Mouse (Mus musculus) neural tube, embryonic 13.5 days (tissue): ENCODE measurements around the gene Tmc5. TPM values are rescaled to one million over a fixed set of nuclear protein-coding genes. Genes with fewer than 3 reads are reported as not detected.

ENCODE experiments used
- ATAC-seq: fragments of 200-750 bp; cut with Nextera tagmentation; 2 replicates; pipeline ENCODE4 v1.8.0; 2017; ENCODE audit warnings: low read depth, mild to moderate bottlenecking, moderate TSS enrichment, moderate library complexity
- H3K27ac ChIP-seq: fragments of 300-500 bp; sonication (generic); replicated peaks from 2 replicates; pipeline ENCODE4 v1.5.1; 2015; ENCODE audit warnings: moderate library complexity, mild to moderate bottlenecking, inconsistent platforms
- H3K27me3 ChIP-seq: fragments of 300-500 bp; sonication (generic); 2 replicates; pipeline ENCODE4 v1.6.1; 2015; ENCODE audit warnings: mild to moderate bottlenecking, inconsistent platforms
- H3K36me3 ChIP-seq: fragments of 300-500 bp; sonication (generic); 2 replicates; pipeline ENCODE4 v1.6.1; 2015; ENCODE audit warnings: mild to moderate bottlenecking, inconsistent platforms
- H3K4me1 ChIP-seq: fragments of 300-500 bp; sonication (generic); replicated peaks from 2 replicates; pipeline ENCODE4 v1.6.1; 2015; ENCODE audit warnings: inconsistent platforms
- H3K4me2 ChIP-seq: fragments of 300-500 bp; sonication (generic); 2 replicates; pipeline ENCODE4 v1.6.1; 2015; ENCODE audit warnings: inconsistent platforms, mild to moderate bottlenecking, moderate library complexity
- H3K4me3 ChIP-seq: fragments of 300-500 bp; sonication (generic); 2 replicates; pipeline ENCODE4 v1.5.1; 2015; ENCODE audit warnings: mild to moderate bottlenecking, inconsistent platforms
- H3K9ac ChIP-seq: fragments of 300-500 bp; sonication (generic); 2 replicates; pipeline ENCODE4 v1.6.1; 2015; ENCODE audit warnings: moderate library complexity, mild to moderate bottlenecking, inconsistent platforms
- H3K9me3 ChIP-seq: fragments of 300-500 bp; sonication (generic); 2 replicates; pipeline ENCODE4 v1.6.1; 2016; ENCODE audit warnings: inconsistent platforms
- WGBS: fragments of 180-500 bp; shearing (Covaris S2); methylation state at CpG from one replicate; pipeline ENCODE4 v1.1.7; 2015; 5-methylcytosine and 5-hydroxymethylcytosine counted together
- polyA plus RNA-seq: library from polyadenylated mRNA; unstranded; fragments of >200 nt; fragmentation: Nextera tagmentation; extraction: Ambion mirVana; gene quantifications from 2 replicates; pipeline ENCODE4 v1.2.1, GENCODE M21; 2015

Gene Tmc5
- polyA plus RNA-seq, 1 experiment from 2014 or later = 0.18 TPM

GRCm38 (mm10) chr7:118585856-118586255 is 11.2 kb upstream of the Tmc5 start:
- Histone ChIP-seq H3K4me1 (peaks cover 14% of the 10 kb centered on the region), H3K9ac (no peak overlapping the region), H3K9me3 (no peaks in the 10 kb centered on the region), H3K27ac (no peak overlapping the region), H3K4me3 (no peak overlapping the region), H3K36me3 (no peaks in the 10 kb centered on the region), H3K27me3 (no peaks in the 10 kb centered on the region), H3K4me2 (no peak overlapping the region)
- no peak for ATAC-seq
- 66% methylated on average over 6 of the region's 6 CpGs for WGBS

GRCm38 (mm10) chr7:118590726-118591305 is 6.3 kb upstream of the Tmc5 start:
- H3K4me1 ChIP-seq = peaks cover 40% of the 10 kb centered on the region
- H3K9ac ChIP-seq = no peak overlapping the region
- H3K36me3 ChIP-seq = no peaks in the 10 kb centered on the region
- no peak overlapping the region for H3K4me2 ChIP-seq
- no peaks in the 10 kb centered on the region for H3K9me3 ChIP-seq
- no peak for ATAC-seq
- H3K27me3 ChIP-seq = no peaks in the 10 kb centered on the region
- H3K4me3 ChIP-seq = no peak overlapping the region
- no peak overlapping the region for H3K27ac ChIP-seq
- 87% methylated on average over 5 of the region's 5 CpGs for WGBS

GRCm38 (mm10) chr7:118592146-118592545 is 5.0 kb upstream of the Tmc5 start:
- no peak overlapping the region for H3K4me2 ChIP-seq
- no peaks in the 10 kb centered on the region for H3K9me3 ChIP-seq
- H3K9ac ChIP-seq = no peak overlapping the region
- no peaks in the 10 kb centered on the region for H3K36me3 ChIP-seq
- no peak for ATAC-seq
- H3K27ac ChIP-seq = peak overlapping the region; percentile 87
- H3K4me1 ChIP-seq = peaks cover 44% of the 10 kb centered on the region
- WGBS = 28% methylated on average over 6 of the region's 6 CpGs
- H3K27me3 ChIP-seq = peaks cover 10% of the 10 kb centered on the region
- H3K4me3 ChIP-seq = no peak overlapping the region

DNA sequence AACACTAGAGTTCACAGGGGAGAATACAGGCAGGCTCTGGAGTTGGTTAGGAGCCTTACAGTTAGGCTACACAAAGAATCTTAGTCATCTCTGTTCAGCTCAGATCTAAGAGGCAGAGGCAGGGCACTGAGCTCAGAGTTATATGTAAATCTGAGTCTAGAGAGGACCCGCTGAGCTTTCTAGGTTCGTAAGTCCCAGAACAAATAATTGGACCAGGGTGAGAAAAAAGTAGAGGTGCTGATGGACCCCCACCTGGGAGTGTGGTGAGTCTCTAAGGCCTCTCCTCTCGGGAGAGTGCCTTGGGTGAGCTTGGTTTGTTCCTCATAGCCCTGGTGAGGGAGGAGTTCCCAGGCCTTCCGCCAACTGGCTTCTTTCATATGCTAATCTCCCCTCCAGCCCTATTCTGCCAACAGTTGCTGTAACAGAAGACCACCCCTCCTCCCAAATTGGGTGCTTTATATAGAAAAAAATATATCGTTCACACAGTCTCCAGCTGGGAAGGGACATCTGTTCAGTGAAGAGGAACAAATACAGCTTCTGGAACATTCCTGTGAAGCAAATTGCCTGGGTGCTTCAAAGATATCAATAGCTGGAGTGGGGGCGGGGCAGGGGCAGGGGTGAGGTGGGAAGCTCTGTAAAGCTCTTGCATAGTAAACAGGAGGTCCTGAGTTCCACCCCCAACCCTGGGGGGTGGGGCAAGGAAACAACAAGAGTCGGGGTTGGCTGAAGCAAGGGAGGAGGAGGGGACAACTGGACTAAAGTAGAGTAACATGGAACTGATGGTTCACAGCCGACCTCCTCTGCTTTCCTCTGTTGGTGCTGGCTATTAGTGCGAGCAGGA is 3.3 kb upstream of the Tmc5 start:
- Histone ChIP-seq H3K9ac (no peak overlapping the region), H3K36me3 (no peaks in the 10 kb centered on the region), H3K4me2 (peak overlapping the region; percentile 43), H3K27me3 (peaks cover 22% of the 10 kb centered on the region), H3K4me3 (no peak overlapping the region), H3K4me1 (peaks cover 51% of the 10 kb centered on the region), H3K27ac (peak overlapping the region; percentile 87), H3K9me3 (no peaks in the 10 kb centered on the region)
- 6% methylated on average over 9 of the region's 9 CpGs for WGBS
- ATAC-seq = peak; percentile 84

DNA sequence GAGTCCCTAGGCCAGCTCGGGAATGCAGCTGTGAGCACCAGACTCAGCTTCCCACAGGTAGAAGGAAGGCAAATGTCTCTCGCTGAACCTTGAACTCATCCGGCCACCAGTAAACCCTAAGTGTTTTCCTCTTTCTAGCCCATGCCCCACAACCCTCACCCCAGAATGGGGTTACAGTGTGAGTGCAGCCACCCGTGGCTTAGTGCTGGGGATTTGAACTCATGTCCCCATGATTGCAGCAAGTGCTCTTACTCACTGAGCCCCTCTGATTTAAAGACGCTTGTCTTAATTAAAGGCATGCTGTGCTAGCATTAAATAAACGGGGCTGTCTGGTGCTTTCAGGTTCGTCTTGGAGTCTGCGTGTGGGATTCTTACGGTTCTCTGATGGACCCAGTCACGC is 2.5 kb upstream of the Tmc5 start:
- no peak for ATAC-seq
- WGBS = 20% methylated on average over 10 of the region's 10 CpGs
- no peak overlapping the region for H3K4me3 ChIP-seq
- peak overlapping the region; percentile 43 for H3K4me2 ChIP-seq
- H3K4me1 ChIP-seq = peaks cover 51% of the 10 kb centered on the region
- no peaks in the 10 kb centered on the region for H3K9me3 ChIP-seq
- H3K27ac ChIP-seq = peak overlapping the region; percentile 87
- no peak overlapping the region for H3K9ac ChIP-seq
- H3K27me3 ChIP-seq = peaks cover 25% of the 10 kb centered on the region
- H3K36me3 ChIP-seq = no peaks in the 10 kb centered on the region

- Histone ChIP-seq H3K9me3 (no peaks in the 10 kb centered on the region), H3K27ac (0 out of 2 replicates have a peak overlapping the region, but pooled peaks have one; percentile 87), H3K27me3 (peaks cover 25% of the 10 kb centered on the region), H3K36me3 (no peaks in the 10 kb centered on the region), H3K4me2 (peak overlapping the region; percentile 43), H3K9ac (0 out of 2 replicates have a peak overlapping the region, but pooled peaks have one; percentile 26), H3K4me1 (peaks cover 51% of the 10 kb centered on the region), H3K4me3 (no peak overlapping the region)
- WGBS = 3% methylated on average over 14 of the region's 14 CpGs
- peak; percentile 9; the same call in 1 of the 2 replicates for ATAC-seq
These were observed 1.9 kb upstream of the Tmc5 start for GRCm38 (mm10) chr7:118595228-118595627.

DNA sequence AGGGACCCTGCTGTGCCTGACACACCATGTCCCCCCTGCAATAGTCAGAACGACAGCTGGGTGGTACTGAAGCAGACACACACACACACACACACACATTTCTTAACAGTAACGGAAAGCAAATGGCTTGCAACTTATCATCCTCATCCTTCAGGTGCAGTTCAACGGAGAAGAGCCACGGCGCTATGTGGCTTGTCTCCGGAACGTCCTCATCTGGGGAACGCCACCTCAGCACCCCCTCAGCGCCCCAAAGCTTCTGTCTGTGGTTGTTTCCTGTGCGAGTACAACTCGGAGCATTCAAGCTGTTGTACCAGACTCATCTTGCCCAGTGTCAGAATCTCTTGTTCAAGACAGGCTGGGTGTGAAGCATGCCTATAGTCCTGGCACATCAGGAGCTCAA is 826 bp upstream of the Tmc5 start:
- H3K9ac ChIP-seq = no peak overlapping the region
- H3K9me3 ChIP-seq = no peaks in the 10 kb centered on the region
- H3K36me3 ChIP-seq = no peaks in the 10 kb centered on the region
- no peak overlapping the region for H3K27ac ChIP-seq
- WGBS = 76% methylated on average over 11 of the region's 11 CpGs
- H3K4me3 ChIP-seq = no peak overlapping the region
- H3K4me1 ChIP-seq = peaks cover 51% of the 10 kb centered on the region
- no peak overlapping the region for H3K4me2 ChIP-seq
- no peak for ATAC-seq
- peaks cover 25% of the 10 kb centered on the region for H3K27me3 ChIP-seq

GRCm38 (mm10) chr7:118599954-118600631 is 3.0 kb downstream of the Tmc5 start:
- Histone ChIP-seq H3K4me2 (no peak overlapping the region), H3K36me3 (no peaks in the 10 kb centered on the region), H3K27me3 (peaks cover 25% of the 10 kb centered on the region), H3K9ac (no peak overlapping the region), H3K4me3 (no peak overlapping the region), H3K27ac (no peak overlapping the region), H3K4me1 (peaks cover 17% of the 10 kb centered on the region), H3K9me3 (no peaks in the 10 kb centered on the region)
- 61% methylated on average over 12 of the region's 12 CpGs for WGBS
- ATAC-seq = no peak

- no peaks in the 10 kb centered on the region for H3K27me3 ChIP-seq
- H3K36me3 ChIP-seq = no peaks in the 10 kb centered on the region
- no peaks in the 10 kb centered on the region for H3K9me3 ChIP-seq
- no peak overlapping the region for H3K4me3 ChIP-seq
- no peak overlapping the region for H3K27ac ChIP-seq
- WGBS = 86% methylated on average over 8 of the region's 8 CpGs
- no peaks in the 10 kb centered on the region for H3K4me1 ChIP-seq
- no peak overlapping the region for H3K4me2 ChIP-seq
- H3K9ac ChIP-seq = no peak overlapping the region
- no peak for ATAC-seq
These were observed 7.7 kb downstream of the Tmc5 start for GRCm38 (mm10) chr7:118604842-118605241.

DNA sequence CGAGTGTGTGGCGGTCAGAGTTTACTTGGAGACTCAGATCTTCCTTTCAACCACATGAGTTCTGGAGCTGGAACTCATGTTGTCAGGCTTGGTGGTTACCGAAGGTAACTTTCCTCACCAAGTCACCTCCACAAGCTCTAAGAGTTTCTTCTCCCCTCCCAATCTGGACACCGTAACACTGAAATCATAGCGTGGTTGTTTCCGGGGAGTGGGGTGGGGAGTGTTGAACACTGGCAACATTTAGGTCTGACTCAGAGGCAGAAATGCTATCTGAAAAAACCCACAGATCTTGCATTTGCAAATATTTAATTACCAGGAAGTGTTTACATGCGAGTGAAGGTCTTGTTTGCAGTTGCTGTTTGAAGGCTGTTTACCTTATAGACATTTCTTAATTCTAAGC is 12.7 kb downstream of the Tmc5 start:
- Histone ChIP-seq H3K27me3 (no peaks in the 10 kb centered on the region), H3K4me2 (no peak overlapping the region), H3K4me3 (no peak overlapping the region), H3K36me3 (no peaks in the 10 kb centered on the region), H3K27ac (no peak overlapping the region), H3K4me1 (no peaks in the 10 kb centered on the region), H3K9me3 (no peaks in the 10 kb centered on the region), H3K9ac (no peak overlapping the region)
- ATAC-seq = no peak
- 89% methylated on average over 7 of the region's 7 CpGs for WGBS

DNA sequence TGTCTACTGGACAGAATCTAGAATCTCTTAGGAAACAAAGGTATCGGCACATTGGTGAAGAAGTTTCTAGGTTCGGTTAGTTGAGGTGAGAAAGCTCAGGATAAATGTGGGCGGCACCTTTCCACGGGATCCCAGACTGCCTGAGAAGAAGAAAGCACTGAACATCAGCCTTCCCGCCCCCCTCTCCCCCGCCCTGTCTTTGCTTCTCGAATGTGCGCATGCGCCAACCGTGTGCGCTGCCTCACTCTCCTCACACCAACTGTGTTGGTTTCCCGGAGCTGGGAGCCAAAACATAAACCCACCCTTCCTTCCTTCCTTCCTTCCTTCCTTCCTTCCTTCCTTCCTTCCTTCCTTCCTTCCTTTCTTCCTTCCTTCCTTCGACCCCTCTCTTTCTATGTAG is 13.6 kb downstream of the Tmc5 start:
- 91% methylated on average over 13 of the region's 13 CpGs for WGBS
- Histone ChIP-seq H3K36me3 (no peaks in the 10 kb centered on the region), H3K4me3 (no peak overlapping the region), H3K4me2 (no peak overlapping the region), H3K9ac (no peak overlapping the region), H3K27me3 (no peaks in the 10 kb centered on the region), H3K9me3 (no peaks in the 10 kb centered on the region), H3K27ac (no peak overlapping the region), H3K4me1 (no peaks in the 10 kb centered on the region)
- ATAC-seq = no peak

DNA sequence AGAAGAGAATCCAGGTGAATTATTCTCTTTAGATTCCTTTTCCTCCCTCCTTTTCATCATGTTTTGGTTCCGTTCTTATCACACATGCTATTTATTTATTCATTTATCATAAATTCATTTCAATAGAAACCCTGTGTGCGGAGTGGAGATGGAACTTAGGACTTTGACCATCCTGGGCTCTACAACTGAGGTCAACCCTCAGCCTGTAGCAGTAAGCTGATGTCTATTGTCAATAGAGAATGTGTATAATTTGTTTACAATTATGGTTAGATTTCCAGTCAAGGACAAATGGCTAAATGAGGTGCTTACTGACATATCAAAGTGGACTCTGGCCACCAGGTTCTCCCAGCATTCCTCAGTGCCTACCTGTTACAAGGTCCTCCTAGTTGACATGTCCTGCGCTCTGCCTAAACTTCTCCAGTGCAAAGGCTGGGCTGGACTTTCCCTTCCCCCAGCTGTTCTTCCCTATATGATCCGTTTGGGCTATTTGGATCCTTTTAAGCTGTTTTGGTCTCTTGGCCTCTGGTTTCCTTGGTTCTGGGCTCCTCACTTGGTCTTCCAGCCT is 14.2 kb downstream of the Tmc5 start:
- no peak overlapping the region for H3K9ac ChIP-seq
- no peak for ATAC-seq
- H3K27ac ChIP-seq = no peak overlapping the region
- no peaks in the 10 kb centered on the region for H3K27me3 ChIP-seq
- H3K36me3 ChIP-seq = no peaks in the 10 kb centered on the region
- no peaks in the 10 kb centered on the region for H3K4me1 ChIP-seq
- H3K4me2 ChIP-seq = no peak overlapping the region
- 95% methylated on average over 4 of the region's 4 CpGs for WGBS
- no peak overlapping the region for H3K4me3 ChIP-seq
- no peaks in the 10 kb centered on the region for H3K9me3 ChIP-seq
